Mouse (Mus musculus) kidney, embryonic 14.5 days (tissue): Measurements from ENCODE around the gene Sbno2. TPM values are rescaled to one million over a fixed set of nuclear protein-coding genes. Genes with fewer than 3 reads are reported as not detected.

Experiments
- ATAC-seq: fragments of 200-750 bp; cut with Nextera tagmentation; 2 replicates; pipeline ENCODE4 v1.8.0; 2017; ENCODE audit warnings: moderate number of reproducible peaks, mild to moderate bottlenecking, moderate TSS enrichment, moderate library complexity; ENCODE audit not compliant: low FRiP score, low TSS enrichment
- H3K27ac ChIP-seq: fragments of 300-500 bp; sonication (generic); 2 replicates; pipeline ENCODE4 v1.5.1; 2014; ENCODE audit warnings: low read depth, mild to moderate bottlenecking, low read length, moderate library complexity, mixed read lengths
- H3K27me3 ChIP-seq: fragments of 300-500 bp; sonication (generic); 2 replicates; pipeline ENCODE4 v1.6.1; 2014; ENCODE audit warnings: mild to moderate bottlenecking, low read length; ENCODE audit not compliant: control insufficient read depth, insufficient read depth
- H3K36me3 ChIP-seq: fragments of 300-500 bp; sonication (generic); 2 replicates; pipeline ENCODE4 v1.6.1; 2014; ENCODE audit warnings: low read length, mixed read lengths; ENCODE audit not compliant: control insufficient read depth, insufficient read depth
- H3K4me1 ChIP-seq: fragments of 300-500 bp; sonication (generic); 2 replicates; pipeline ENCODE4 v1.6.1; 2014; ENCODE audit warnings: low read length, mixed read lengths; ENCODE audit not compliant: control insufficient read depth, insufficient read depth
- H3K4me2 ChIP-seq: fragments of 300-500 bp; sonication (generic); replicated peaks from 2 replicates; pipeline ENCODE4 v1.6.1; 2014; ENCODE audit warnings: low read depth, mild to moderate bottlenecking, low read length
- H3K4me3 ChIP-seq: fragments of 300-500 bp; sonication (generic); 2 replicates; pipeline ENCODE4 v1.5.1; 2014; ENCODE audit warnings: mild to moderate bottlenecking, low read length
- H3K9ac ChIP-seq: fragments of 300-500 bp; sonication (generic); 2 replicates; pipeline ENCODE4 v1.6.1; 2014; ENCODE audit warnings: low read depth, mild to moderate bottlenecking, low read length, moderate library complexity
- H3K9me3 ChIP-seq: fragments of 300-500 bp; sonication (generic); 2 replicates; pipeline ENCODE4 v1.6.1; 2016; ENCODE audit warnings: low read length; ENCODE audit not compliant: control insufficient read depth
- WGBS: fragments of 180-500 bp; shearing (Covaris S2); extraction: QIAGEN DNeasy Blood & Tissue Kit; methylation state at CpG from one replicate; pipeline ENCODE4 v1.1.7; 2014; 5-methylcytosine and 5-hydroxymethylcytosine counted together
- polyA plus RNA-seq: library from polyadenylated mRNA; unstranded; fragments of >200 nt; fragmentation: Nextera tagmentation; extraction: Ambion mirVana; gene quantifications from 2 replicates; pipeline ENCODE4 v1.2.1, GENCODE M21; 2014

Gene Sbno2
- polyA plus RNA-seq, 1 experiment from 2014 or later = 14.8 TPM

DNA sequence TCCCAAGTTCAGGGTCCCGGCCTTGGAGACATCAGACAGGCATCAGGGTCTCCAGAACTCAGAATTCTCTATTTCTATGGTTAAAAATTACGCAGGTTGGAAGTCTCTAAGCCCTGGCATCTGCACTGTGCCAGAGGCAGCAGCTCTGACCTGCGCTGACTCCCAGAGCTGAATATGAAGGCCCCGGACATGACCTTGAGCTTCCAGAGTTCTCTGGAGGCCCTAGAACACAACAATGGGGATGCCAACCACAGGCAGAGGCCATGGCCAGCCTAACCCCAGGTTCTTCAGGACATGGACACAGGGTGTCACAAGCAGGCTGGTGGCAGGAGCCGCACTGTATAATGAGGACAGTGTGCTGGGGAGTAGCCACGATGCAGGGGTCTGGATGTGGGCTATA, 11.3 kb downstream of the Sbno2 start:
- Histone ChIP-seq H3K27me3 (no peaks in the 10 kb centered on the region), H3K4me1 (peaks cover 14% of the 10 kb centered on the region), H3K36me3 (no peaks in the 10 kb centered on the region), H3K4me3 (no peak overlapping the region), H3K9me3 (no peaks in the 10 kb centered on the region), H3K4me2 (no peak overlapping the region), H3K9ac (no peak overlapping the region), H3K27ac (no peak overlapping the region)
- 88% methylated on average over 6 of the region's 6 CpGs for WGBS
- no peak for ATAC-seq

DNA sequence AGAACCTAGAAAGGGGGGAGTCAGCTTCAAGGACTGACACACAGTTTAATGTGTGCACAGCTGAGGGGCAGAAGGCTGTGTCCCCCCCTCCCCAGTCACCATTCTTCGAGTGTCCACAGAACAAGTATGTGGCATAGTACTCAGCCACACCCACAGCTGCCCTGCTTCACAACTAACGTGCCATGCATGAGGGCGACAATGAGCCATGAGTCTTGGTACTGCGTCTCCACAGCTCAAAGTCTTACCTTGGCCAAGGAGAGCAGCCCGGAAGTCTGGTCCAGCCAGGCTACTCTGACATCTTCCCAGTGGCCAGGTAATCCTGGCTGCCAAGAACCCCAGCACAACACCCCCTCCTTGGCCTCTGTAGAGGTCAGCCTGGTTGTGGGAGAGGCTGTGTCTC, 12.7 kb downstream of the Sbno2 start:
- Histone ChIP-seq H3K4me1 (peaks cover 13% of the 10 kb centered on the region), H3K4me3 (no peak overlapping the region), H3K27me3 (no peaks in the 10 kb centered on the region), H3K9me3 (no peaks in the 10 kb centered on the region), H3K36me3 (no peaks in the 10 kb centered on the region), H3K27ac (no peak overlapping the region), H3K9ac (no peak overlapping the region), H3K4me2 (no peak overlapping the region)
- ATAC-seq = no peak
- 70% methylated on average over 5 of the region's 5 CpGs for WGBS

DNA sequence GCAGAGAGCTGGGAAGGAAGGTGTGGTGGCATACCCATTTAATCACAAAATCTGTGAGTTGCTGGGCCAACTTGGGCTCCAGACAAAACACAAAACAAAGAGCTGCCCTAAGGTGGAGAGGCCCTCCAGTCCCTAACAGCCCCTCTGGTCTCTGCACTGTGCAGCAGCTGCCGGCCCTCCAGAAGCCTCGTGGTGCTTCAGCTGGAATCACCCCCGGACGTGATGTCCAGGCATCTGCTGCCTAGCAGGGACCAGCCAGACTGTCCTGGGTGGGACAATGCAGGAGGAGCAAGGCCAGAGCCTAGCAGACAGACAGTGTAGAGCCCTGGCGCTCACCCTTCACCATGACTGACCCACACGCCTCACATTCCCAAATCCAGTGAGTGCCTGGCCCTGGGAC, 13.8 kb downstream of the Sbno2 start:
- Histone ChIP-seq H3K36me3 (no peaks in the 10 kb centered on the region), H3K9ac (no peak overlapping the region), H3K4me2 (no peak overlapping the region), H3K4me3 (no peak overlapping the region), H3K27me3 (no peaks in the 10 kb centered on the region), H3K27ac (no peak overlapping the region), H3K9me3 (no peaks in the 10 kb centered on the region), H3K4me1 (0 out of 2 replicates have a peak, but pooled peaks cover 4% of the 10 kb centered on the region)
- WGBS = 87% methylated on average over 6 of the region's 6 CpGs
- ATAC-seq = no peak

GRCm38 (mm10) chr10:80089146-80089545, 16.2 kb downstream of the Sbno2 start:
- H3K4me3 ChIP-seq = no peak overlapping the region
- H3K4me2 ChIP-seq = no peak overlapping the region
- 44% methylated on average over 4 of the region's 4 CpGs for WGBS
- no peaks in the 10 kb centered on the region for H3K27me3 ChIP-seq
- H3K27ac ChIP-seq = no peak overlapping the region
- no peak overlapping the region for H3K9ac ChIP-seq
- peak; percentile 28; the same call in 1 of the 2 replicates for ATAC-seq
- peaks cover 9% of the 10 kb centered on the region; the same call in 1 of the 2 replicates for H3K36me3 ChIP-seq
- H3K9me3 ChIP-seq = no peaks in the 10 kb centered on the region
- 0 out of 2 replicates have a peak, but pooled peaks cover 6% of the 10 kb centered on the region for H3K4me1 ChIP-seq

- Histone ChIP-seq H3K9me3 (no peaks in the 10 kb centered on the region), H3K4me1 (0 out of 2 replicates have a peak, but pooled peaks cover 6% of the 10 kb centered on the region), H3K9ac (no peak overlapping the region), H3K27ac (no peak overlapping the region), H3K4me2 (no peak overlapping the region), H3K36me3 (peaks cover 15% of the 10 kb centered on the region; the same call in 1 of the 2 replicates), H3K27me3 (no peaks in the 10 kb centered on the region), H3K4me3 (no peak overlapping the region)
- WGBS = 88% methylated on average over 8 of the region's 8 CpGs
- no peak for ATAC-seq
Observed at GRCm38 (mm10) chr10:80087483-80087882, 17.9 kb downstream of the Sbno2 start.

DNA sequence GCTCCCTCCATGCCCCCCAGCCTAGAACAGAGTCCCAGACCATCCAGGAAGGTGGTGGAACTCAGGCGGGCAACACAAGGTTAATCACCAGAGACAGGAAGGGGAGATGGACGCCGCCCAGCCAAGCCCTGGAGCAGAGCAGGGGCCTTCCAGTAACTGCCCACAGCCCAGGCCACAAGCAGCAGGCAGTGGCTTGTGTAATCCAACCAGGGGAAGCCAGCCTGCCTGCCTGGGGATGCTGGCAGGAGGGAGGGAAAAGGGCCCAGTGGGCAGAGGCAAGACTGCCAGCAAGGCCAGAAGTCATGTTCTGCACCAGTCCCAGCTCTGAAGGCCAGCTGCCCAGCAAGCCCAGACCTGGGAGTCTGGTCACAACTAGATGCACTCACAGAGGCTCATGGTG, 18.5 kb downstream of the Sbno2 start:
- Histone ChIP-seq H3K9ac (no peak overlapping the region), H3K4me3 (no peak overlapping the region)
- no peak for ATAC-seq

DNA sequence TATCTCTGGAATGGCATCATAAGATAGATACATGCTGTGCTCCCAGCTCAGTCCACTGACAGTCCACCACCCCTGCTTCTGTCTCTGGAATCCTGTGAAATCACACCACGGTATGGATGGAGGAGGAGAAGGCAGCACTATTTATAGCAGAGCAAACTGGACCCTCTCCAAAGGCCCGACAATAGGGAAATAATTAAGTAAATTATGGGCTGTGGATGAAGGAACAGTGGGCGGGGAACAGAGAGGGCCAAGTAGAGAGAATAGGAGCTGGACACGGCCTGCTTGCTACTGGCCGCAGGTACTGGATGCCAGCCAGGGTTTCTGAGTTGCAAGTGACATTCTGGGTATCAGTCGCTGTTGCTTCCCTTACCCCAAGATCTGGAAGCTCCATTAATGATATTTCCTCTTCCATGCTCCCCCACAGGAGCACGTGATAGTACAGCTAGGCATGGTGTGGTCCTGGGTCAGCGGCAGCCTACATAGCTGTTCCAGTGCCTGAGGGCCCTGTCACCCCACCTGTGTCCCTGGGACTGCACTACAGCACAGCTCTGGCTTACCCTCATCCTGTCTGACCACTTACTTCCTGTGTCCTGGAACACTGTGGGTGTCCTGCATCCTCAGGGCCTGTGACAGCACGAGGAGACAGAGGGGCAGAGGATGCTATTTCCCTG, 20.4 kb downstream of the Sbno2 start:
- Histone ChIP-seq H3K4me2 (no peak overlapping the region), H3K27ac (peak overlapping the region; percentile 62)

More for the DNA sequence above, 18.5 kb downstream of the Sbno2 start:
- 60% methylated on average over 3 of the region's 3 CpGs for WGBS
- H3K9me3 ChIP-seq = no peaks in the 10 kb centered on the region
- no peaks in the 10 kb centered on the region for H3K27me3 ChIP-seq
- H3K27ac ChIP-seq = no peak overlapping the region
- no peak overlapping the region for H3K4me2 ChIP-seq
- peaks cover 21% of the 10 kb centered on the region for H3K36me3 ChIP-seq
- 0 out of 2 replicates have a peak, but pooled peaks cover 6% of the 10 kb centered on the region for H3K4me1 ChIP-seq

DNA sequence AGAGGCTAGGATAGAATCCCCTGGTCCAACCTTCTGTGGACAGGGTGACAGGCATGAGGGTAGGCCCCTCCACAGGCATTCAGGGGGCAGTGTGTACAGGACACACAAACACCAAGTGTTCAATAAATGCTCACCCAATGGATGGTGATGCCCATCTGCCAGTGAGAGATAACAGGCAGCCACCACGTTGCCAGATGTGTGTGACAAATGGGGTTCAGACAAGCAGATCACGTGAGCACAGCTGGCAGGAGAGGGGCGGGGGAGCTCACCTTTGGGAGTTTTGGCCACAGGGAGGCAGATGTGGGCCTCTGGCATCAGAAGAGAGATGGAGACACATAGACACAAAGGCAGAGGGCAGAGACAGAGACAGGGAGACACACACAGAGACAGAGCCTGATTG, 24.3 kb downstream of the Sbno2 start:
- no peaks in the 10 kb centered on the region for H3K27me3 ChIP-seq
- H3K9me3 ChIP-seq = no peaks in the 10 kb centered on the region
- ATAC-seq = no peak
- 84% methylated on average over 3 of the region's 3 CpGs for WGBS
- H3K4me1 ChIP-seq = 0 out of 2 replicates have a peak, but pooled peaks cover 6% of the 10 kb centered on the region
- no peak overlapping the region for H3K4me3 ChIP-seq
- no peak overlapping the region for H3K4me2 ChIP-seq
- peak overlapping the region; percentile 7; the same call in 1 of the 2 replicates for H3K9ac ChIP-seq
- H3K27ac ChIP-seq = no peak overlapping the region
- H3K36me3 ChIP-seq = peaks cover 43% of the 10 kb centered on the region

More for the DNA sequence above, 20.4 kb downstream of the Sbno2 start:
- Histone ChIP-seq H3K27me3 (no peaks in the 10 kb centered on the region), H3K9me3 (no peaks in the 10 kb centered on the region), H3K9ac (no peak overlapping the region), H3K4me1 (0 out of 2 replicates have a peak, but pooled peaks cover 6% of the 10 kb centered on the region), H3K4me3 (no peak overlapping the region), H3K36me3 (peaks cover 34% of the 10 kb centered on the region)
- peak; percentile 28; the same call in 1 of the 2 replicates for ATAC-seq
- 68% methylated on average over 9 of the region's 9 CpGs for WGBS

DNA sequence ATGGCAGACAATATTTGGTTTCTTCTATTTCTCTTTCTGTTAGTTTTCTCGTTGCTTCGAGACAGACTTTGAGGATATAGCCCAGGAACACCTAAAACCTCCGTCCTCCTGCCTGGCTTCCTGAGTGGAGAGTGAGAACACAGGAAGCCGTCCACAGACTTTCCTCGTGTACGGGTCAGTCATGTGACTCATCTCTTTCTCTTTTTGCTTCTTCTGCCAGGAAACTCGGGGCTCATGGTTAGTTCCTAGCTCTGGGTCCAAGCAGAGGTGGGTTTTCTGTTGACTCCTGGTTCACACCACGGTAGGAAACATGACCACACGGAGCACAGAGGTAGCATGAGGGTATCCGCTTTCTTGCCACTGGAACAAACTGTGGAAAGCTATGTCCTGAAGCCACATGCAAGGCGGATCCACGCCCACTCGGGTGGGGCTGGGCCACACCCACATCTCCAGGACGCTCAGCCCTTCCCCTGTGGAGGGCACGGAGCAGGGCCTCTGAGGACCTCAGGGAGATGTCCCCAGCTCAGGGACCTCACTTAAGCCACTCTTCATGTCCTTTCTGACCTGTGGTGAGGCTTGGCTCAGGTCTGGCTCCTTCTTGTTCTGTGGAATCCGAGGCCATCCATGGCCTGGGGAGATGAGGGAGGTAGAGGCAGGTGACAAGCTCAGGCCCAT, 24.8 kb downstream of the Sbno2 start:
- Histone ChIP-seq H3K27ac (no peak overlapping the region), H3K9me3 (no peaks in the 10 kb centered on the region), H3K36me3 (peaks cover 43% of the 10 kb centered on the region), H3K4me2 (no peak overlapping the region), H3K4me1 (peaks cover 6% of the 10 kb centered on the region; the same call in 1 of the 2 replicates), H3K27me3 (no peaks in the 10 kb centered on the region), H3K4me3 (no peak overlapping the region), H3K9ac (peak overlapping the region; percentile 7; the same call in 1 of the 2 replicates)
- no peak for ATAC-seq
- WGBS = 84% methylated on average over 16 of the region's 16 CpGs
